Mouse (Mus musculus) lung, postnatal 0 days (tissue): ENCODE measurements around the gene Klhl1.

ENCODE experiments used
- CTCF ChIP-seq: IDR thresholded peaks from 2 replicates; pipeline ENCODE4 v1.5.1; 2016; ENCODE audit warnings: antibody characterized with exemption, mild to moderate bottlenecking
- EP300 ChIP-seq: IDR thresholded peaks from 2 replicates; pipeline ENCODE4 v1.6.1; 2016; ENCODE audit warnings: antibody characterized with exemption, mild to moderate bottlenecking, control low read depth

GRCm38 (mm10) chr14:96362727-96363126 lies 156.2 kb downstream of the Klhl1 start:
- no peak for TF ChIP-seq CTCF
- no peak for TF ChIP-seq EP300
